Mouse (Mus musculus): ENCODE measurements at regions not wholly inside any gene's neighbourhood (a gene's known extent, or its start where the extent isn't known, plus 50 kb on each side); places are given as distances from the start of the nearest gene placed in this dataset.
A peak's percentile ranks its signal among the peaks of the same experiment; 100 is the strongest.

GRCm38 (mm10) chr8:67143479-67143878 is 283.5 kb downstream of the Naf1 start:
- Histone ChIP-seq H3K4me3 (no peak overlapping the region), H3K27ac (no peak overlapping the region)
- no peak for DNase-seq (ENCODE audit: low spot score in 2 of 2)
- no peak for TF ChIP-seq CTCF (conservative IDR thresholded peaks at IDR 0.05)

- DNase-seq (ENCODE audit: low spot score in 2 of 2), result peak; percentile 27 to 36
- TF ChIP-seq CTCF (conservative IDR thresholded peaks at IDR 0.05), result no peak
- Histone ChIP-seq H3K27ac (no peak overlapping the region), H3K4me3 (no peak overlapping the region)
Observed at GRCm38 (mm10) chr8:67181741-67182140, 321.7 kb downstream of the Naf1 start.

GRCm38 (mm10) chr8:67199213-67199612 is 324.4 kb upstream of the Nat3 start:
- peak in 1 of 2 experiments; percentile 1 for DNase-seq (ENCODE audit: low spot score in 2 of 2)
- no peak overlapping the region for H3K27ac ChIP-seq
- no peak overlapping the region for H3K4me3 ChIP-seq
- TF ChIP-seq CTCF (conservative IDR thresholded peaks at IDR 0.05), result no peak

- Histone ChIP-seq H3K4me3 (no peak overlapping the region), H3K27ac (no peak overlapping the region)
- no peak for TF ChIP-seq CTCF (conservative IDR thresholded peaks at IDR 0.05)
- no peak for DNase-seq (ENCODE audit: low spot score in 2 of 2)
Observed at GRCm38 (mm10) chr8:67206064-67206463, 317.6 kb upstream of the Nat3 start.

- TF ChIP-seq CTCF (conservative IDR thresholded peaks at IDR 0.05), result no peak
- Histone ChIP-seq H3K4me3 (no peak overlapping the region), H3K27ac (no peak overlapping the region)
- no peak for DNase-seq (ENCODE audit: low spot score in 2 of 2)
Observed at GRCm38 (mm10) chr8:67231921-67232701, 291.5 kb upstream of the Nat3 start.

GRCm38 (mm10) chr8:67238934-67239333 is 284.7 kb upstream of the Nat3 start:
- TF ChIP-seq CTCF (conservative IDR thresholded peaks at IDR 0.05), result no peak
- Histone ChIP-seq H3K27ac (no peak overlapping the region), H3K4me3 (no peak overlapping the region)
- peak; percentile 8 to 9 for DNase-seq (ENCODE audit: low spot score in 2 of 2)

- Histone ChIP-seq H3K27ac (no peak overlapping the region), H3K4me3 (no peak overlapping the region)
- no peak for TF ChIP-seq CTCF (conservative IDR thresholded peaks at IDR 0.05)
- no peak for DNase-seq (ENCODE audit: low spot score in 2 of 2)
Observed at GRCm38 (mm10) chr8:67278759-67279158, 244.9 kb upstream of the Nat3 start.

GRCm38 (mm10) chr8:67279449-67279848 is 244.2 kb upstream of the Nat3 start:
- no peak for DNase-seq (ENCODE audit: low spot score in 2 of 2)
- Histone ChIP-seq H3K27ac (no peak overlapping the region), H3K4me3 (no peak overlapping the region)
- no peak for TF ChIP-seq CTCF (conservative IDR thresholded peaks at IDR 0.05)

GRCm38 (mm10) chr8:67310494-67310893 is 213.2 kb upstream of the Nat3 start:
- Histone ChIP-seq H3K27ac (no peak overlapping the region), H3K4me3 (no peak overlapping the region)
- DNase-seq (ENCODE audit: low spot score in 2 of 2), result no peak
- TF ChIP-seq CTCF (conservative IDR thresholded peaks at IDR 0.05), result no peak

GRCm38 (mm10) chr8:67317371-67317770 is 206.3 kb upstream of the Nat3 start:
- no peak for TF ChIP-seq CTCF (conservative IDR thresholded peaks at IDR 0.05)
- Histone ChIP-seq H3K4me3 (no peak overlapping the region), H3K27ac (no peak overlapping the region)
- DNase-seq (ENCODE audit: low spot score in 2 of 2), result no peak

GRCm38 (mm10) chr8:67318675-67319074 is 205.0 kb upstream of the Nat3 start:
- Histone ChIP-seq H3K4me3 (no peak overlapping the region), H3K27ac (no peak overlapping the region)
- no peak for TF ChIP-seq CTCF (conservative IDR thresholded peaks at IDR 0.05)
- no peak for DNase-seq (ENCODE audit: low spot score in 2 of 2)

- DNase-seq (ENCODE audit: low spot score in 2 of 2), result peak in 1 of 2 experiments; percentile 13
Observed at GRCm38 (mm10) chr8:67320535-67320934, 203.1 kb upstream of the Nat3 start.

GRCm38 (mm10) chr8:67328439-67328838 is 195.2 kb upstream of the Nat3 start:
- peak; percentile 66 for TF ChIP-seq CTCF (conservative IDR thresholded peaks at IDR 0.05)
- no peak for DNase-seq (ENCODE audit: low spot score in 2 of 2)
- no peak overlapping the region for H3K27ac ChIP-seq
- no peak overlapping the region for H3K4me3 ChIP-seq

More at GRCm38 (mm10) chr8:67320535-67320934, 203.1 kb upstream of the Nat3 start:
- Histone ChIP-seq H3K27ac (no peak overlapping the region), H3K4me3 (no peak overlapping the region)
- TF ChIP-seq CTCF (conservative IDR thresholded peaks at IDR 0.05), result no peak

GRCm38 (mm10) chr8:67377061-67377460 is 146.6 kb upstream of the Nat3 start:
- TF ChIP-seq CTCF (conservative IDR thresholded peaks at IDR 0.05), result no peak
- DNase-seq (ENCODE audit: low spot score in 2 of 2), result no peak
- Histone ChIP-seq H3K27ac (no peak overlapping the region), H3K4me3 (no peak overlapping the region)

All from layer of hippocampus, adult 2 months (tissue).